Mouse (Mus musculus) stomach, postnatal 0 days (tissue): Measurements from ENCODE around the gene Nol9. TPM values are rescaled to one million over a fixed set of nuclear protein-coding genes. Genes with fewer than 3 reads are reported as not detected.

Source experiments
- ATAC-seq: fragments of 200-750 bp; cut with Nextera tagmentation; 2 replicates; pipeline ENCODE4 v1.8.0; 2017; ENCODE audit not compliant: low FRiP score, low TSS enrichment
- DNase-seq: peaks from one replicate; pipeline ENCODE4 v3.0.0-alpha.2; 2016; ENCODE audit warnings: low spot score
- H3K27ac ChIP-seq: fragments of 300-500 bp; sonication (generic); replicated peaks from 2 replicates; pipeline ENCODE4 v1.5.1; 2014; ENCODE audit warnings: mild to moderate bottlenecking, control low read depth
- H3K27me3 ChIP-seq: fragments of 300-500 bp; sonication (generic); 2 replicates; pipeline ENCODE4 v1.6.1; 2014; ENCODE audit warnings: low read length; ENCODE audit not compliant: control insufficient read depth, insufficient read depth
- H3K36me3 ChIP-seq: fragments of 300-500 bp; sonication (generic); 2 replicates; pipeline ENCODE4 v1.6.1; 2014; ENCODE audit warnings: low read length, mixed read lengths; ENCODE audit not compliant: control insufficient read depth, insufficient read depth
- H3K4me1 ChIP-seq: fragments of 300-500 bp; sonication (generic); replicated peaks from 2 replicates; pipeline ENCODE4 v1.6.1; 2014; ENCODE audit warnings: antibody characterized with exemption; ENCODE audit not compliant: control insufficient read depth, insufficient read depth
- H3K4me2 ChIP-seq: fragments of 300-500 bp; sonication (generic); replicated peaks from 2 replicates; pipeline ENCODE4 v1.6.1; 2014; ENCODE audit warnings: low read depth, mild to moderate bottlenecking, control low read depth, moderate library complexity
- H3K4me3 ChIP-seq: fragments of 300-500 bp; sonication (generic); 2 replicates; pipeline ENCODE4 v1.5.1; 2014; ENCODE audit warnings: low read depth, low read length, control low read depth
- H3K9ac ChIP-seq: fragments of 300-500 bp; sonication (generic); 2 replicates; pipeline ENCODE4 v1.6.1; 2014; ENCODE audit warnings: mild to moderate bottlenecking, low read length, control low read depth, mixed read lengths
- H3K9me3 ChIP-seq: fragments of 300-500 bp; sonication (generic); 2 replicates; pipeline ENCODE4 v1.6.1; 2016; ENCODE audit warnings: low read length; ENCODE audit not compliant: control insufficient read depth
- CTCF ChIP-seq: IDR thresholded peaks from 2 replicates; pipeline ENCODE4 v1.5.1; 2016; ENCODE audit warnings: antibody characterized with exemption, low read depth, mild to moderate bottlenecking, moderate library complexity
- EP300 ChIP-seq: optimal IDR thresholded peaks from 2 replicates; pipeline ENCODE3; 2016; ENCODE audit warnings: antibody characterized with exemption
- WGBS: fragments of 180-500 bp; shearing (Covaris S2); extraction: QIAGEN DNeasy Blood & Tissue Kit; methylation state at CpG from one replicate; pipeline ENCODE4 v1.1.7; 2014; 5-methylcytosine and 5-hydroxymethylcytosine counted together
- polyA plus RNA-seq: library from polyadenylated mRNA; unstranded; fragments of >200 nt; fragmentation: Nextera tagmentation; extraction: Ambion mirVana; gene quantifications from 2 replicates; pipeline ENCODE4 v1.2.1, GENCODE M21; 2015

Nol9 gene
- polyA plus RNA-seq, 1 experiment from 2014 or later = 11.2 TPM

- TF ChIP-seq CTCF (no peak), EP300 (no peak)
- DNase-seq (no peak), ATAC-seq (no peak)
- Histone ChIP-seq H3K9ac (no peak overlapping the region), H3K36me3 (no peaks in the 10 kb centered on the region), H3K4me3 (no peak overlapping the region), H3K27me3 (no peaks in the 10 kb centered on the region), H3K4me2 (no peak overlapping the region), H3K27ac (no peak overlapping the region), H3K9me3 (no peaks in the 10 kb centered on the region), H3K4me1 (no peaks in the 10 kb centered on the region; the same call in 1 of the 2 replicates)
- WGBS = 83% methylated on average over 12 of the region's 12 CpGs
Measured at GRCm38 (mm10) chr4:152094233-152094632, 55.1 kb downstream of the Nol9 start.

GRCm38 (mm10) chr4:152095937-152096910, 57.1 kb downstream of the Nol9 start:
- Histone ChIP-seq H3K4me2 (peak overlapping the region; percentile 29), H3K36me3 (no peaks in the 10 kb centered on the region), H3K27me3 (no peaks in the 10 kb centered on the region), H3K27ac (peak overlapping the region; percentile 71), H3K9ac (peak overlapping the region; percentile 41; the same call in 1 of the 2 replicates), H3K9me3 (no peaks in the 10 kb centered on the region), H3K4me1 (no peaks in the 10 kb centered on the region; the same call in 1 of the 2 replicates), H3K4me3 (peak overlapping the region; percentile 21)
- DNase-seq (peak; percentile 88), ATAC-seq (peak; percentile 55)
- WGBS = 46% methylated on average over 25 of the region's 27 CpGs
- TF ChIP-seq EP300 (no peak), CTCF (peak; percentile 83)

- DNase-seq (no peak), ATAC-seq (peak; percentile 13; the same call in 1 of the 2 replicates)
- Histone ChIP-seq H3K9me3 (no peaks in the 10 kb centered on the region), H3K4me3 (peak overlapping the region; percentile 21), H3K27ac (peak overlapping the region; percentile 71), H3K36me3 (0 out of 2 replicates have a peak, but pooled peaks cover under 1% of the 10 kb centered on the region), H3K4me2 (peak overlapping the region; percentile 29), H3K27me3 (no peaks in the 10 kb centered on the region), H3K9ac (peak overlapping the region; percentile 41; the same call in 1 of the 2 replicates), H3K4me1 (no peaks in the 10 kb centered on the region; the same call in 1 of the 2 replicates)
- 51% methylated on average over 6 of the region's 6 CpGs for WGBS
- no peak for TF ChIP-seq EP300
Measured at GRCm38 (mm10) chr4:152096927-152097326, 57.8 kb downstream of the Nol9 start.

- ATAC-seq (peak; percentile 38), DNase-seq (peak; percentile 73)
- peak overlapping the region; percentile 71 for H3K27ac ChIP-seq
- no peak overlapping the region for H3K9ac ChIP-seq
- TF ChIP-seq CTCF (no peak), EP300 (no peak)
- H3K36me3 ChIP-seq = peaks cover 8% of the 10 kb centered on the region; the same call in 1 of the 2 replicates
- H3K4me2 ChIP-seq = peak overlapping the region; percentile 29; the same call in 1 of the 2 replicates
- 33% methylated on average over 11 of the region's 11 CpGs for WGBS
- no peak overlapping the region for H3K4me3 ChIP-seq
- no peaks in the 10 kb centered on the region; the same call in 1 of the 2 replicates for H3K4me1 ChIP-seq
- no peaks in the 10 kb centered on the region for H3K27me3 ChIP-seq
- H3K9me3 ChIP-seq = no peaks in the 10 kb centered on the region
Measured at GRCm38 (mm10) chr4:152097911-152098799, 59.0 kb downstream of the Nol9 start.

- Histone ChIP-seq H3K27ac (no peak overlapping the region), H3K9me3 (no peaks in the 10 kb centered on the region), H3K4me2 (no peak overlapping the region), H3K4me1 (no peaks in the 10 kb centered on the region; the same call in 1 of the 2 replicates), H3K9ac (no peak overlapping the region), H3K36me3 (peaks cover 13% of the 10 kb centered on the region; the same call in 1 of the 2 replicates), H3K4me3 (no peak overlapping the region), H3K27me3 (no peaks in the 10 kb centered on the region)
- ATAC-seq (no peak), DNase-seq (no peak)
- WGBS = 72% methylated on average over 11 of the region's 11 CpGs
- TF ChIP-seq CTCF (no peak), EP300 (no peak)
Measured at GRCm38 (mm10) chr4:152100541-152100940, 61.4 kb downstream of the Nol9 start.
